Mouse (Mus musculus) splenic B cell, adult 2 months (primary cell): ENCODE measurements around the gene Kti12.

Source experiments
- DNase-seq: peaks from one replicate; pipeline ENCODE4 v3.0.0-alpha.2; 2011; ENCODE audit warnings: low read depth, low spot score
- H3K27me3 ChIP-seq: 2 replicates; pipeline ENCODE4 v1.6.1; 2012; ENCODE audit warnings: mild to moderate bottlenecking, low read length, moderate library complexity, mixed read lengths; ENCODE audit not compliant: control insufficient read depth, poor library complexity, insufficient read depth, severe bottlenecking
- H3K36me3 ChIP-seq: 2 replicates; pipeline ENCODE4 v1.6.1; 2012; ENCODE audit warnings: mild to moderate bottlenecking, low read length, moderate library complexity, mixed read lengths; ENCODE audit not compliant: control insufficient read depth, poor library complexity, insufficient read depth, severe bottlenecking

Kti12 gene

DNA sequence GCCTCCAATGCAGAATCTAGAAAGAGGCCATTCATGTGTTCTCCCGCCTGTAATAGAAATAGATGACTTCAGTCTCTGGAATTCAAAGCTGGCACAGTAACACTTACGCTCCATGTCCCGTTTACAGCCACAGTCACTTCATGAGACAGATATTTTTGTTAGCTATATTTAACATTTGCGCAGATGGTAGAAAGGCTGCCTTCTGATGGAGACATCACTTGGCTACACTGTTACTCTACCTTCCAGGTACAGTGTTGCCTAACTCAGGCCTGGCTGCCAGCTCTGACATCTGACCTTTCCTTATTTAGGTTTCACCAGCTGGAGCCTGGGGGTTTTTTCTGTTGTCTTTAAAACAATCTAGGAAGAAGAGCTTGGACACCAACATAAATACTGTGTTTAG, 9.6 kb upstream of the Kti12 start:
- H3K27me3 ChIP-seq, result no peaks in the 10 kb centered on the region
- no peak for DNase-seq
- H3K36me3 ChIP-seq, result no peaks in the 10 kb centered on the region

DNA sequence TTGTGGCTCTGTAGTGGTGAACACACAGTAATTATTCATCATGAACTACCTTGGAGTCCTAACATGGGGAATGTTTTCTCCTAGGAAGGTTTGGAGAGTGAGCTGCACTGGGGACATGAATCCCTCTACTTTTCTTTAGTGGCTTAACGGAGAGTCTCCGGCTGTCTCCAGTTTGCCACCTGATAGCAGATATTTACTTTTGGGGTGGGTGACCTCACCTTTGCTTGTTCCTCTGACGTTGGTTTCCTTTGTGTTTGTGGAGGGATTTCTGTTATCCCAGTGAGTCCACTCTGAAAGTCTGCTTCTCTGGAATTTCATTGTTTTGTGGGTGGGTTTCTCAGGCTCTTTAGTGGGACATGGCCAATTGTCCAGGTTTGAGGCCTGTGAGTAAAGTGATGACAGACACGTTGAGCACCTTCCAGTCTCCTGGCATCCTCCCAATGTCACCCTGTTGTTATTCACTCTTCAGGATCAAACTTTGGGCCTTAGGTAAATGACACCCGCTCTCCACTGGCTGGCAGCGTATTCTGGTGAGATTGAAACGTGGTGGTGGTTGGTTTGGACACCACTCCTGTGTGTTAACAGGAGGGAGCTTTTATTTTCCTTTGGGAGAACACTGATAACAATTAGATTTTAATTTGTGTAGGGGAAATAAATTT, 5.5 kb upstream of the Kti12 start:
- no peak for DNase-seq
- Histone ChIP-seq H3K27me3 (no peaks in the 10 kb centered on the region), H3K36me3 (no peaks in the 10 kb centered on the region)

DNA sequence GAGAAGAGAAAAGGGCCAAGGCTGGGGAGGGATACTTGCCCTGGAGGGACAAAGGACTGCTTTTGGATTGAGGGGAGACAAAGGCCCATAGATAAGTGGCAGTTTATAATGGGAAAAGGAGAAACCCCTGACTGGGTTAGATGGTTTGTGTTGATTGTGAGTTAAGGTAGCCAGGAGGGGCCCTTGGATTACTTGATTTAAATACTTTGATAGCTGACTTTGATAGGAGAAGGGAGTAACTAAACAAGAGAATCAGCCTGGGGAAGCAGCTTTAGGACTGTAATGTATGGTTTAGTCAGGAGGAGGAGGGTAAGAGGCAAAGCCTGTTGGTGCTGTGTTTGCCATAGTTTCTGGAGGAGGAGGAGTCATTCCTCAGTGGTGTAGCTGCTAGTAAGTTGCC, 4.2 kb upstream of the Kti12 start:
- H3K27me3 ChIP-seq, result no peaks in the 10 kb centered on the region
- no peak for DNase-seq

DNA sequence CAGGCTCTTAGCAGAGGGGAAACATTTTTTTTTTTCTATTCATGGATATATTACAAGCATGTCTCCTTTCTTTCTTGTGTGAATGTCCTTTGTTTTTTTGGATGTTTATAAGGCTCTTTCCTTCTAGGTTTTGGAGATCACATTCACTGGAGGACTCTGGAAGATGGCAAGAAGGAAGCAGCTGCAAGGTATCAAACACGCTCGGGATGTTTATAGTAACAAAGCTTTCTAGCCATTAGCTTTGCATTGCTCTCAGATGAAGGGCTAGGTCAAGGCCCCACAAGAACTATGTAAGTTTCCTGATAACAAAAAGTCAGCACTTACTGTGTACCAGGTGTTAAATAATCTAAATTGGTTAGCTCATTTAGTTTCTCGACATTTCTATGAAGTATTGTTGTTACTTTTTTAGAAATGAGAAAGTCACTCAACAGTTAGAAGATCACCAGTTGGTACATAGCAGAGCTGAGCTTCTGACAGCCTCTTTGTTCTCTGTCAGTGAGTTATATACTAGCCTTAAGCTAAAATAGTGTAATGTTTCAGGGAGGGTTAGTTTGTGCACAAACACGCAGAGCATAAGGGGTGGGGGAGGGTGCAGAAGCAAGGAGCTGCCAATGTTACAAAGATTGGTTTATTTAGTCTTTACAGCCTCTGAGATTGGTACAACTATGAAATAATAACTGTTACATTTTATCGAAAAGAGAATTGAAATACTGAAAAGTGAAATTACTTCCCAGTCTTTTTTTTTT, 1.6 kb upstream of the Kti12 start:
- DNase-seq, result no peak
- no peaks in the 10 kb centered on the region for H3K36me3 ChIP-seq
- no peaks in the 10 kb centered on the region for H3K27me3 ChIP-seq

More for the DNA sequence above, 4.2 kb upstream of the Kti12 start:
- no peaks in the 10 kb centered on the region for H3K36me3 ChIP-seq

DNA sequence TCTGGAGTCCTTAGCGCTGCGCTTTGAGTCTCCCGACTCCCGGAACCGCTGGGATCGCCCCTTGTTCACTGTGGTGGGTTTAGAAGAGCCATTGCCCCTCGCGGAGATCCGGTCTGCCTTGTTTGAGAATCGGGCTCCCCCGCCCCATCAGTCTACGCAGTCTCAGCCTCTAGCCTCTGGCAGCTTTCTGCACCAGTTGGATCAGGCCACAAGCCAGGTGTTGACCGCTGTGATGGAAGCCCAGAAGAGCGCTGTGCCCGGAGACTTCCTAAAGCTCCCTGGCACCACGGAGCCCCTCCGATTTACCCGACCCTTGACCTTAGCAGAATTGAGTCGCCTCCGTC, 892 bp downstream of the Kti12 start, which contains the start of gene A730015C16Rik:
A730015C16Rik (minus strand) TSS at position 115 of the 344 bp plus-strand sequence.
- no peak for DNase-seq
- Histone ChIP-seq H3K27me3 (no peaks in the 10 kb centered on the region), H3K36me3 (no peaks in the 10 kb centered on the region)

DNA sequence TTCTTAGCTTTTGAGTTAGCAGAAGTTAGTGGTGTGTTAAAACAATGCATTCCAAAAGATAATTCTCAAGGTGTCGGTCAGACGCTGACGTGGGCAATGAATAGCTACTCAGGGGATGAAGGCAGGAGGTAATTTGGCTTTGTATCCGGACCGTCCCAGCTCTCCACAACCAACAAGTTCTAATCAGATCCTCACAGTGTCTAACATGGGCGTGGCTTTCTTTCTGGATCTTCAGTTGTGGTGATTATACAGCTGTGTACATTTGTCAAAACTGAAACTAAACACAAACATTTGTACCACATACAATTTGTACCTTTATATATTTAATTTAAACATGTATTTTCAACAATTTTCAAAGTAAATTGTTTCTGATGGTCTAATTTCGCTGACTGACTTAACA, 19.2 kb downstream of the Kti12 start:
- Histone ChIP-seq H3K36me3 (peaks cover 2% of the 10 kb centered on the region; the same call in 1 of the 2 replicates), H3K27me3 (no peaks in the 10 kb centered on the region)
- DNase-seq, result no peak

DNA sequence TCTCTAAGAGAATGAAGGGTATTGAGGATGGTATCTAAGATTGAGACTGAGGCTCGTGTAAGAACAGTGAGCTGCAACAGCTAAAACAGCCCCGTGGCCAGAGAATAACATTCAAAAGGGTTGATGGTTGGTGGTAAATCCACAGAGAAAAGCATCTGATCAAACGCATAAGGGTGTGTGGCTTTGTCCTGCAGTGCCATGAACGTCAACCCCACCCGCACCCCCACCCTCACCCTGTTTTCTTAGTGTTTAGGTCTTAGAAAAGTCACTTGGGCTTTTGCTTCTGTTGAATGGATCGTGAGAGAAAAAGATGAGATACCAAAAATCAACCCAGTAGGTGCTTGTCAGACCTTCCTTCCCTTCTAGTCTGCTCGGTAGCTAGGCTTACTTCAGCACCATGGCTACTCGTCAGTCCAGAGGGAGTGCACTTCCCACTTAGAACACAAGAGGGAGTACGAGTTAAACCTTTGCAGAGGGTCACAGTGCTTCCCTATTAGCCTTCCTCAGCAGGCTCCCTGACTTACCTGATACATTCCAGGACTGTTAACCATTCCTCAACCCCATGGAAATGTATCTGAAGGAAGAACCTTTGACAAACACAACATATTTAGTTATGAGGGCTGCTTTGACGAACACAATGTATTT, 22.3 kb downstream of the Kti12 start:
- H3K36me3 ChIP-seq, result no peaks in the 10 kb centered on the region
- DNase-seq, result peak; percentile 87
- H3K27me3 ChIP-seq, result no peaks in the 10 kb centered on the region

DNA sequence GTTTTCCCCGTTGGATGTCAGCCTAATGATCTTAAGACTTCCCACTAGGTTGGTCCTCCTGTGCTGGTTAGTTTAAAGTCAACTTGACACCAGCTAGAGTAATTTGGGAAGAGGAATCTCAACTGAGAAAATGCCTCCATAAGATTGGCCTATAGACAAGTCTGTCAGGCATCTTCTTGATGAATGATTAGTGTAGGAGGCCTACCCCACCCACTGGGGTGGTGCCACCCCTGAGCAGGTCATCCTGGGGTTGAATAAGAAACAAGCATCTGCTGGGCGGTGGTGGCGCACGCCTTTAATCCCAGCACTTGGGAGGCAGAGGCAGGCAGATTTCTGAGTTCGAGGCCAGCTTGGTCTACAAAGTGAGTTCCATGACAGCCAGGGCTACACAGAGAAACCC, 26.2 kb downstream of the Kti12 start:
- DNase-seq, result no peak

DNA sequence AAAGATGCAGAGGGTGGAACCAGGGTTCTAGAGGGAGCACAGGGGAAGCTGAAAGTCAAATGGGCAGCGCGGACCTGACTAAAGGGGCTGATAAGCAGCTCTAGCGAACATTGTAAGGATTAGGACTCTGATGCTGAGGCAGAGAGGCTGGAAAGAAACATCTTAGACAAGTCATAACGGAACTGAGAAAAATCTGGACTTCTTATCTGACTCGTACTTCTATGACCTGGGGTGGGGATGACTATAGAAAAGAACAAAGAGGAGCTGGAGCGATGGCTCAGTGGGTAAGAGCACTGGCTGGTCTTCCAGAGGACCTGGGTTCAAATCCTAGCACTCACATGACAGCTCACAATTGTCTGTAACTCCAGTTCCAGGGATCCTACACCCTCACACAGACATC, 30.3 kb downstream of the Kti12 start:
- DNase-seq, result no peak
- no peaks in the 10 kb centered on the region for H3K27me3 ChIP-seq
- H3K36me3 ChIP-seq, result no peaks in the 10 kb centered on the region

More for the DNA sequence above, 26.2 kb downstream of the Kti12 start:
- Histone ChIP-seq H3K27me3 (no peaks in the 10 kb centered on the region), H3K36me3 (no peaks in the 10 kb centered on the region)

DNA sequence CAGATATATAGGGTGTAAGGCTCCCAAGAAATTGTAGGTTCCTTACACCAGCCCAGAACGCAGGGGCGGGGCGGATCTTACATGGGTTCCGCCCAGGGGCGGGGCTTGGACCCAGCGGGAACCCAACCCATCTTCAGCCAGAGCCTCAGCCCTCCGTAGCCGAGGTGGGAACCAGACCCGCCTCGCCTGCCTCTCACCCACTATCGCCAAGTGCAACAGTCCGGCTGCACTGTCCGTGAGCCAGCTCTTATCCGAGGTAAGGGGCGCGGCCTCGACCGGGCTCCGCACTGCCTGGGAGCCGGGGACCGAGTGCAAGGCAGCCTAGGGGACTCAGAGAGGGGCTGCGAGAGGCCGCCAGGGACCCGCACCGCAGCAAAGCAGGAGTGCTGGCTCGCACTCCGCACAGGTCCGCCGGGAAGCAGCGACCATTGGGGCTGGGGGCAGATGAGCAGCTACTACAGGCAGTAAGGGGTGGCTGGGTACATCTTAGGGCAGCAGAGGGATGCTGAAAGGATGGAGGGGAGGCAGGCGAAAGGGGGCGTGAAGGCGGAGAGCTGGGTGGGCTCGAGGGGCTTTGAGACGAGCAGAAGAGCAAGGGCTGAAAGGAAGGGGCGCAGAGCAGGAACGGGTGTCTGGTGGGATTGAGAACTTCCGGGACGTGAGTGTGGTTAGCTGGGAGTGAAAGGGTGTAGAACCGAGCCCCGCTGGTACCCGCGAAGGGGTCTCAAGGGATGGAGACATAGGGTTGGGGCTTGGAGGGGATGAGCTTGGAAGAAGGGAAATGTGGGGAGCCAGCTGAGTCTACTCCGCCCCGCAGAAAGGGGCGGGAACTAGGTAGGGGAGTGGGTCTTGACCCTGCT, 31.6 kb downstream of the Kti12 start, which contains the start of gene Rab3b:
Rab3b (plus strand) TSS at position 101 of the 860 bp plus-strand sequence.
- Histone ChIP-seq H3K36me3 (no peaks in the 10 kb centered on the region), H3K27me3 (no peaks in the 10 kb centered on the region)
- peak; percentile 58 for DNase-seq

DNA sequence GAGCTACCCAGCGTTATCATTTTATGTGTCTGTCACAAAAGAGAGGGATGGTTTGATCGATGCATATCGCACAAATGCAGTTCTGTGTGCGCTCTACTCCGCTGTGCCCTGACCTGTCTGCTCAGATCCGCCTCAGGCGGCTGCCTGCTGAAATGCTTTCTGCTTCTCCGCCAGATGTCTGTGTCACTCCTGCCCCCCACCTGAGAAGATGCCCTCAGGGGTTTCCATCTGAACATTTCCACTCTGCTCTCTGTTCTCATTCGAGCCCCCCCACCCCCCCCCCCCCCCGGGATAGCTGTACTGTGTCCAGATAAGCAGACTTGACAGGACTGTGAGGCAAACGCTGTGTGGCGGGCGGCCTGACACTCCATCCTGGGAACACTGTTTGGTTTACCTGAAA, 36.2 kb downstream of the Kti12 start:
- H3K27me3 ChIP-seq, result no peaks in the 10 kb centered on the region
- no peaks in the 10 kb centered on the region for H3K36me3 ChIP-seq
- no peak for DNase-seq

DNA sequence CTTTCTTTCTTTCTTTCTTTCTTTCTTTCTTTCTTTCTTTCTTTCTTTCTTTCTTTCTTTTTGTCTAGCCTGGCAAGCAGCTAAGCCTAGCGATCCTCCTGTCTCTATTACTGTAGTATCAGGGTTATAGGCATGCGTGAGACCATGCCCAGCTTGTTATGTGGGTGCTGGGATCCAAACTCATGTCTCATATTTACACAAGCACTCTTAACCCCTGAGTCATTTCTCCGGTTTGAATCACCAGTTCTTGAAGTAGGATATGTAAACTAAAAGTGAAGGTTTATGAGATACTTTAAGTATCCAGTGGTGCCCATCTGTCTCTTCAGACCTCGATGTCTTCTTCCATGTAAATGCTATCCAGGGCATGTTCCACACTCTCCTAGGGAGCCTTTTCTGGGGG, 39.9 kb downstream of the Kti12 start:
- no peaks in the 10 kb centered on the region for H3K27me3 ChIP-seq
- H3K36me3 ChIP-seq, result no peaks in the 10 kb centered on the region
- no peak for DNase-seq

DNA sequence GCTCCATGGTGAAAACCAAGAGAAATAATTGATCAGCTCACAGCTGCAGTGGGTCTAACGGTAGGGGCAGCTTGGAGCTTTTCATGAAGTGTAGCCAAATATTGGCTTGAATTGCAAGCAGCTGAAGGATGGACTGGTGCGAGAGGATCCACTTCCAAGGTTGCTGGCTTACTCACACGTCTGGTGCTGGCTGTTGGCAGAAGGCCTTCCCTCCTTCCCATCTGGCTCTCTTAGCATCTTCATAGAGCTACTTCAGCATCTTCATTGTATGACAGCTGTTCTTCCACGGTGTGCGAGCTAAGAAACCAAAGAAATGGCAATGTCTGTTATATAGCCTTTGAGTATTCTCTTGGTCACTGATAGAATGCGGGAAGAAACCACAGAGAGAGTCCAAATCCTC, 43.3 kb downstream of the Kti12 start:
- DNase-seq, result no peak
- Histone ChIP-seq H3K27me3 (no peaks in the 10 kb centered on the region), H3K36me3 (no peaks in the 10 kb centered on the region)
